Mouse (Mus musculus): Measurements from ENCODE around the gene Iqsec3. TPM values are rescaled to one million over a fixed set of nuclear protein-coding genes. Genes with fewer than 3 reads are reported as not detected.

The Iqsec3 gene
- polyA plus RNA-seq (2015; fragmentation: Illumina TruSeq; extraction: RNeasy Lipid Tissue Mini Kit (QIAGEN cat#74804); ENCODE audit: low read depth, low replicate concordance): 62.1 TPM

DNA sequence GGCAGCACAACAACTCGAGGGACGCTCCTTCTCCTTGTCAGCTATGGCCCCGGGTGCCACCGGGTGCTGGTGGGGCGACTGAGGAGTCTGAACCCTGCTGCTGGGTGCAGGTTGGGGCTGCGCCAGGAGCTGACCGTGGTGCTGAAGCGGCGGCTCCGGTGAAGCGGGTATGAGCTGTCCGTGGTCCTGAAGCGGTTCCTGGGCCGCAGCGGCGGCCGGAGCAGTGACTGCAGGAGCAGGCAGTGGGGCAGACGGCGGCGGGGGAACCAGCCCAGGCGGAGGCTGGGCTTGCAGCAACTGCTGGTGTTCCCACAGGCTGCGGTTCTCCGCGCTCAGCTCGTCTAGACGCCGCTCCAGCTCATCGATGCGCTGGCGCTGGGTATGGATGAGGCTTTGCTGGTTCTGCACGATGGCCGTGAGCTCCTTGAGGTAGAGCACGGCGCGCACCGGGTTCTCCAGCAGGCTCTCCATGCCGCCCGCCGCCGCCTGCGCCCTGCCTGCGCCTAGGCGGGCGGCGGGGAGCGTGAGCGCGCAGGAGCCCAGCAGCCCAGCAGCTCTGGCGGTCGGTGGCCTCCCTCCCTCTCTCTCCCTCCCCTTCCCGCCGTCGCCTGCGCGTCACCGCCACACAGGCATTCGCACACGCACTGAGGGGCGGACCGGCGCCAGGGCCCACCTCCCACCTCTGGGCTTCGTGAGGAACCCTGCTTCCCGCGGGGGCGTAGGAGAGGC is at the start of gene Iqsec3:
Gene Iqsec3 (minus strand): TSS at position 586 of the 729 bp plus-strand sequence.

GRCm38 (mm10) chr6:121343026-121343770 is 130.3 kb downstream of the Iqsec3 start, which contains the start of gene Slc6a12:
Gene Slc6a12, plus strand, starts transcription at chr6:121343076.

Other genes with a start within 250 kb of the Iqsec3 start
- gene Usp18, start 227.8 kb downstream of the Iqsec3 start, polyA plus RNA-seq (2015; fragmentation: Illumina TruSeq; extraction: RNeasy Lipid Tissue Mini Kit (QIAGEN cat#74804); ENCODE audit: low read depth, low replicate concordance): 2.3 TPM
- 13.3 TPM for gene Slc6a13, start 173.5 kb downstream of the Iqsec3 start, polyA plus RNA-seq (2015; fragmentation: Illumina TruSeq; extraction: RNeasy Lipid Tissue Mini Kit (QIAGEN cat#74804); ENCODE audit: low read depth, low replicate concordance)
- gene Slc6a12, start 130.6 kb downstream of the Iqsec3 start, polyA plus RNA-seq (2015; fragmentation: Illumina TruSeq; extraction: RNeasy Lipid Tissue Mini Kit (QIAGEN cat#74804); ENCODE audit: low read depth, low replicate concordance): 1.6 TPM
- gene A2m, start 161.7 kb upstream of the Iqsec3 start, polyA plus RNA-seq (2015; fragmentation: Illumina TruSeq; extraction: RNeasy Lipid Tissue Mini Kit (QIAGEN cat#74804); ENCODE audit: low read depth, low replicate concordance): 2.9 TPM